Mouse (Mus musculus) frontal cortex, postnatal 36 days (tissue): ENCODE results near the gene Gm10282.

Source experiments
- DNase-seq, 2 experiments: peaks; one replicate each; pipeline ENCODE4 v3.0.0; 2022; ENCODE audit warnings: low spot score in 2 of 2

Gm10282 gene

GRCm38 (mm10) chr8:72305210-72305905, at the start of gene Gm10282:
Gene Gm10282, minus strand, starts transcription at chr8:72305260.
- DNase-seq, result no peak

DNA sequence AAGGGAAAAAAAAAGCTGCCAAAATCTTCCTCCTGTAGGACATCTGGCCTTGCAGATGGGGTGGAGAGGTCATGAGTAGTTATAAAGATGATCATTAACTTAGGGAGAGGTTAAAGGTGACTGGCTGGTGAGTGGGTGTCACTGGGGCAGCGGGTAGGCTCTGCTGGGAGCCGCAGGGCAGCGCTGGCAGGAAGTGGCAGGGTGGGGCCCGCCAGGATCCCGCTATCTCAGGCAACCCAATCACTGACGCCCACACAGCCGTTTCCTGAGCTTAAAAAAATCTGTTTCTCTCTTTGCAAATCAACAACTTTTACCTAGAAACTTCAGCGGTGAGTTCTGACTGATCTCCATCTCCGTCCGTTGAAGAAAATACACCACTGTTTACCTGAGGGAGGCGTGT, 49.2 kb upstream of the Gm10282 start:
- no peak for DNase-seq

DNA sequence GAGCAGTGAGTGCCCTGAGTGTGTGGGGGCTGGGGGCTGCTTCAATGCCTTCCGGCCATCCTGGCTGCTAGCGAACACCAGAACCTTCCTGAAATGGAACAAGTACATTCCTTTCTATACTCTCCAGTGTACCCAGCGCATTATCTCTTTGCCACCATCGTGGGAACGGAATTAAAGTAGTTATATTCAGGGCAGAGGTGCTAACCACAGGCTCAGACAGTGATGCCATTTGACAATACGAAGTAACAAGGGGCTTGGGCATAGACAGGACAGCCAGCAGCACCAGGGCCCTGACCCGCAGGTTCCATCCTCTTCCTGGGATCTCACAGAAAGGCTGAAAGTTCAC, 48.6 kb upstream of the Gm10282 start:
- DNase-seq, result no peak

GRCm38 (mm10) chr8:72352951-72353699, 48.1 kb upstream of the Gm10282 start:
- DNase-seq, result no peak

GRCm38 (mm10) chr8:72351405-72352005, 46.4 kb upstream of the Gm10282 start:
- no peak for DNase-seq

- DNase-seq, result no peak
Observed at GRCm38 (mm10) chr8:72350727-72351126, 45.7 kb upstream of the Gm10282 start.

- no peak for DNase-seq
Observed at GRCm38 (mm10) chr8:72349838-72350237, 44.8 kb upstream of the Gm10282 start.

DNA sequence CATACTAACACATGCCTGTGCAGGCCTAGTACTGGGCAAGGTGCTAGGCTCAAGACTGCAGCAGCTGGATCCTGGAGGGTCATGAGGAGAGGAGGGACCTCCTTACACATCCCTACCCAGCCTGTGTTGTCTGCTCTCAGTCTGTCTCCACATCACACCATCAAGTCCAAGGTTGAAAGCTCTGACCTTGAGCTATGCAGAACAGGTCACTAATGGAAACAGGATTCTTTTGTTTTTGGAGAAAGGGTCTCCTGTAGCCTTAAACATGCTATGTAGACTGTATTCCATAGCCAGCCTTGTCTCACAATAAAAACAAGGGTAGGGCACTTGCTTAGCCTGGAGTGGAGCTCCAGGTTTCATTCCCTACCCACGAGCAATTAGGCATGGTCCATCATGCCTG, 43.9 kb upstream of the Gm10282 start:
- DNase-seq, result no peak

DNA sequence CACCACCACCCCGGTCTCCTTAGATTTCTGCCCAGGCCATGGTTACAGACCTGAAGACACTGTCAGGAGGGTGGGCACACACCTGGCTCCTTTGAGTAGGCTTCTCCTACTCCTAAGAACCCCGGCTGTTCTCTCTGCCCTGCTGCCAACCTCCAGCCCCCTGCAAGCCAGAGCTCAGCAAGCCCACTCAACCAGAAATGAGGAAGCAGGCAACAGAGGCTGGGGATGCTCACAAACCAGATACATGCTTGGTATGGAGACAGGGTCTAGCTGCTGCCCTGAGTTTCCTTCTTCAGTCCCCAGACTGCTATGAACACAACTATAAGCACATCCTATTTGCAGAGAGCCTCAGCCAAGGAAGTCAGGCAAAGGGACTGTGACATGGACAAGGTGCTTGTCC, 43.1 kb upstream of the Gm10282 start:
- DNase-seq, result no peak

DNA sequence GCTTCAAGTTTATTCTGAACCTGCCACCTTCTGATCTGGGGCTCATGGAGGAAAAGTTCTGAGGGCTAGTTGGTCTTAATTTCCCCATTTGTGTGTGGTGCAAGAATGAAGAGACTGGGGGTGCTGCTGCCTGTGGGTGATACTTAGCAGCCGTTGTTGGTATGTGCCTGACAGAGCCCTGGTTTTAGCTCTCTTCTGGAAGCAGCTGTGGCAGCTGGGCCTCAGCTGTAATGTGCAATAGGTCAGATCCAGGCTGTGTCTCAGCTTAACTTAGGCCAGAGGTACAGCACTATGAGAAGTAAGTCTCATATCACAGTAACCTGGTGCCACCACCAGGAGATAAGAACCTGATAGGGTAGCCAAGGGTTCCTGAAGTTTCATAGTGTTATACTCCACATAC, 42.5 kb upstream of the Gm10282 start:
- no peak for DNase-seq

- no peak for DNase-seq
Observed at GRCm38 (mm10) chr8:72343725-72344124, 38.7 kb upstream of the Gm10282 start.

DNA sequence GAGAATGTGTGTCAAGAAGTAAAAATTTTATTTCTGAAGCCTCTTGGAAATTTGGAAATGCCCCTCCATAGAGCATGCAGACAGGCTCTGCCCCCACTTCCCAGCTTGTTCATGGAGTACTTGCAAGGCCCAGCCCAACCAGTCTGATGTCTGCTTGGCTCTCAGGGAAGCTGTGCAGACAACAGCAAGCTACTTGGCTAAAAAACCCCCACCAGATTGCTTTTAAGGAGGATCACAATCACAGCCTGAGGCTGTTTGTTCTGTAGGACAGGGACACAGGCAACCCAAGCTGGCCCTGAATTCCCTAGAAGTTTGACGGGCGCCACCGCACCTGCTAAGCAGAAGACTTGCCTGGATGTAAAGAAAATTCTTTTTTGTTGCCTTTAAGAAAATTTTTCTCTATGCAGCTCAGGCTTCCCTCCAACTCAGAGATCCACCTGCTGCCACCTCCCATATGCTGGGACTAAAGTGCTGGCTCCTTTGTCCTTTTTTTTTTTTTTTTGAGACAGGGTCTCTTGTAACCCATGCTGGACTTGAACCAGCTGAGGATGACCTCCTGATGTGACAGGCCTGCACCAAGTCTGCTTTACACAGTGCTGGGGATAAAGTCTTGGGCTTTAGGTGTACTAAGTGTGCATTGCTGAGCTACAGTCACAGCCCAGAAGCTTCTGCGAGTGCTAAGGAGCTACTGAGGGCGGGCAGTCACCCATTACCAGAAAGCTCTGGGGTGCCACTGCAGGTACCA, 37.7 kb upstream of the Gm10282 start:
- no peak for DNase-seq

- DNase-seq, result no peak
Observed at GRCm38 (mm10) chr8:72337034-72337433, 32.0 kb upstream of the Gm10282 start.

DNA sequence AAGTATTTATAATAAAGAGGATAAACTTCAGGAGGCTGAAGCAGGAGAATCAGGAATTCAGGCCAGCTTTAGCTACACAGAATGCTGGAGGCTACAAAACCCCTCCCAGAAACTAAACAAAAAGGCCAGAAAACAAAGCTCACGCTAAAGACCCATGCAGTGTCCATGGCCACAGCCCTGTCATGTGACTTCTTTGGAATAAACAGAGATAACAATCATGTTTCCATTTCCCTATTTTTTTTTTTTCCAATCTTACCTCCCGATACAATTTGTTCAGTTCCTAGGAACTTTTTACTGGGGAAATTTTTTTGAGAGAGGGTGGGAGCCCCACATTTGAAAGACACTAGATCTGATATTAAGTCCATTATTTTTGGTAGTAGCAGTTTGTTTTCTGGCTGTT, 31.2 kb upstream of the Gm10282 start:
- DNase-seq, result no peak

DNA sequence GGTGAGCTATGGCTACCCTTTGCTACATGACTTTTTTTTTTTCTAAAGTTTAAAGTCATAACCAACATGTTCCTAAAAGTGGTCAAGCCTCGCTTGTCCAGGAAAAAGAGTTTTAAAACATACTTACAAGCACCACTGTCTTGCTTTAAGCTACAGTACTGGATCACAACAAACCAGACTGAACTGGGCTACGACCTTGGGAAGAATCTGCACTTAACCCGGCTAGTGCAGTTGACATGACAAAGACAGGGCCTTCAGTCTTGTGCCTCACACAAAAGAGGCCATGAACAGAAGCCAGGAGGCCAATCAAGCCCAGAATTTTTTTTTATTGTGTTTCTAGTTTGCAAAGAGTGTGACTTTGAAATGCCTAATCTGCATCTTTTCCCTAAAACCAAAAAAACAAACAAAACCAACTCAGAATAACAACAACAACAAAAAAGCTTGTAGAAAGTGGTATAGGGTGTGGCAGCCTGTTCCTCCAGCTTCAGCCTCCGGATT, 29.1 kb upstream of the Gm10282 start:
- DNase-seq, result no peak

GRCm38 (mm10) chr8:72333429-72334143, 28.5 kb upstream of the Gm10282 start:
- no peak for DNase-seq

DNA sequence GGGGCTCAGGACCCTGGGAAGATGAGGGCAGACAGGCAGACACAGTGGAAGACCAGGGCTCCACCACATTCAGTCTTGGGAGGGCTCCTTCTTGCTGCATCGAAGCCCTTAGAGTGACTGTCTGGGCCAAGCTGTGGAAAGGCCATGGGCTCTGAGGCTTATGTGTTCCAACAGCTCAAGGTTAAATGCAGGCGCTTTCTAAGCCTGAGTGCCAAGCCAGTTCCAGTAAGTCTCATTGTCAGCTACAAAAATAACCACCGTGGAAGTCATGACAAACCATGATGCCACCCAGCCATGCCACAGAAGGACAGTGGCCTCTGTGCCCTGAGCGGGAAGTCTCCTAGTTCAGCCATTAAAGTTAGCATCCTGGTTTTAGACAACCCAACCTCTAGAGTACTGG, 26.6 kb upstream of the Gm10282 start:
- DNase-seq, result no peak

- no peak for DNase-seq
Observed at GRCm38 (mm10) chr8:72330806-72331516, 25.9 kb upstream of the Gm10282 start.

DNA sequence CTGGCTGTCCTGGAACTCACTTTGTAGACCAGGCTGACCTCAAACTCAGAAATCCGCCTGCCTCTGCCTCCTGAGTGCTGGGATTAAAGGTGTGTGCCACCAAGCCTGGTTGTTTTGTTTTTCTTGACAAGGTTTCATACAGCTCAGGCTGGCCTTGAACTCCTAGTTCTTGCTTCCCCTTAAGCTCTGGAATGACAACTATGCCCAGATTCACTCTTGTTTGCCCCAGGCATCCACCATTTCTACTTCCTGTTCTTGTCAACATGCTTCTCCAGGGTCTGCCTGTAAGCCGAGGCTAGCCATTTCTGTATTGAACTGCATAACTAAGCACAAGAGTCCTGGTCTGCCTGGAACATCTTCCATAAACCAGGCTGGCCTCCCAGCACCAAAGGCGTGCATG, 24.1 kb upstream of the Gm10282 start:
- no peak for DNase-seq

GRCm38 (mm10) chr8:72324708-72325107, 19.6 kb upstream of the Gm10282 start:
- no peak for DNase-seq
